Mouse (Mus musculus) urinary bladder, postnatal 10 days (tissue): ENCODE measurements around the gene Foxp4.
A peak's percentile ranks its signal among the peaks of the same experiment; 100 is the strongest.

Experiments
- DNase-seq: peaks from one replicate; pipeline ENCODE4 v3.0.0; 2022; ENCODE audit warnings: low spot score

The Foxp4 gene

DNA sequence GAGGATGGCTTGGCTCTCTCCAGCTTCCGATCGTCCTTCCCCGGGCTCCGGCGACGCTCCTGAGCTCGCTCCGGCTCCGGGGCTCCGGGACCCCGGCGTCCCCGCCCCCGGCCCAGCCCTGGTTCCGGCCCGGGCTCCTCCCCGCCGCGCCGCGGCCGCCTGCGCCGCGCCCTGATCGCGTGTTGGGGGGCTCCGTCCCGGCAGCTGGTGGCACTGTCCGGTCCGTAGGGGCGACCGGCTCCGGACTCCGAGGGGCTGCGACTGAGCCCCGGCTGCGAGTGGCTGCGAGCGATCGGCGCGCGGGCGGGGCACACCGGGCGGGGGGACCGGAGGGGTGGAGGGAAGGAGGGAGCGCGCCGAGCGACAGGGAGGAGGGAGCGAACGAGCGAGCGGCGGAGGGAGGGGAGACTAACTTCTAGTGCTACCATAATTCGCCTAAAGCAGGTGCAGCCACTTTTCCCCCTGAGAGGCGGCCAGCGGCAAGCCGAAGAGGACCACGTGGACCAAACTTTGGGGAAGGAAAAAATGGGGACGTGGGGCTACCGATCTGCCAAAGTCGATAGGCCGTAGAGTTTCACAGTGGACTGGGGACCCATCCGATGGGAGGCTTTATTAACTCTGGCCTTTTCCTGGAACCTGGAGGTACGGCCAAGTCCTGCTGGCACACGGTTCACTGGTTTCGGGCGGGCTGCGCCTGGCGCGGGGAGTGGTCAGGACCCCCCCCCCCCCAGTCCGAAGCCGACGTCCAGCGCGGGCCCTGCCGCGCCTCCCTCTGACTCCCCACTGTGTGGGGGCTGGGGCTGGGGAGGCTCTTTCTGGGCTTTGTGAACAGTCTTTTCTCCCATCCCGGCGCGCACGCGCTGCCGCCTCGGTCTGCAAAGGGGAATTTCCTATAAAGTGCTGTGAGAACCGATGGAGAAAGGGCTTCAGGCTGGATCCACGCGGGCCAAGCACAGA lies at the start of gene Foxp4:
TSS of gene Foxp4 (minus strand) at position 263 of the 957 bp plus-strand sequence.
- DNase-seq: peak; percentile 67

DNA sequence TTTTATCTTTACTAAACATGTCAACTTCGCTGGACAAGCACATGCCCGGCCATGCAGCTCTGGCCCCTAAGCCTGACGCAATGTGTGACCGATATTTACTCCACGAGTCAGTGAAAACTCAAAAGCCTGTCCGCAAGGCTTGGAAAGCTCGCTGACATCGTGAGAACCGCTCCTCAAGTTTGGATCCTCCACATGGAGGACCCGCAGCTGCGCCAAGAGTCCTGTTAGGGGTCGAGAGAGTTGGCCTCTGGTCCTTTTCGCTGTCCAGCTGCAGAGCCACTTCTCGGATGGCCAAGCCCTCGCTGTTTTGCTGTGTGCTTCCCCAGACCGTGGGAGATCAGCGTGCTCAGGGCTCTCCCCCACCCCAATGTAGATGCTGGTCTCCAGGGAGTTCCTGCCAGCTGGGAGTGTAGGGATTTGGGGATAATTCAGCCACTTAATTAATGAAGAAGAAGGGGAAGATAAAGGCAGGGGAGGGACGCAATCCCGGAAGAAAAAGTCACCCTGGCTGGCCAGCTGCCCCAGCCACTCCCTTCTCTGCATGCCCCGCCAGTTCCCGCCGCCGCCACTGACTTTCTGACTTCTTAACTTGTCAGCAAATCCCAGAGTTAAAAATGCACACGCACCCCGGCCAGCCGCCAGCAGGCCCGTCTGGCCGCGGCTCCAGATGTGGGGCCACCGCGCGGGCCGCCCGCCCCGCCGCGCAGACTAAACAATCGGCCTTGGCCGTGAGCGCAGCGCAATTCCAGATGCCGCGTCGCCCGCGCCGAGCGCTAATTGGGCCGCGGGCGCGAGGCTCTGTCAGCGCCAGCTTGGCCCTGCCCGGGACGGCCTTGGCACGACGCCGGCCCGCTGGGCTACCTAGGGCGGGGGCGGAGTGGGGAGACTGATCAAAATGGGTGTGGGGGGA lies 49.4 kb upstream of the Foxp4 start:
- peak; percentile 41 for DNase-seq

DNA sequence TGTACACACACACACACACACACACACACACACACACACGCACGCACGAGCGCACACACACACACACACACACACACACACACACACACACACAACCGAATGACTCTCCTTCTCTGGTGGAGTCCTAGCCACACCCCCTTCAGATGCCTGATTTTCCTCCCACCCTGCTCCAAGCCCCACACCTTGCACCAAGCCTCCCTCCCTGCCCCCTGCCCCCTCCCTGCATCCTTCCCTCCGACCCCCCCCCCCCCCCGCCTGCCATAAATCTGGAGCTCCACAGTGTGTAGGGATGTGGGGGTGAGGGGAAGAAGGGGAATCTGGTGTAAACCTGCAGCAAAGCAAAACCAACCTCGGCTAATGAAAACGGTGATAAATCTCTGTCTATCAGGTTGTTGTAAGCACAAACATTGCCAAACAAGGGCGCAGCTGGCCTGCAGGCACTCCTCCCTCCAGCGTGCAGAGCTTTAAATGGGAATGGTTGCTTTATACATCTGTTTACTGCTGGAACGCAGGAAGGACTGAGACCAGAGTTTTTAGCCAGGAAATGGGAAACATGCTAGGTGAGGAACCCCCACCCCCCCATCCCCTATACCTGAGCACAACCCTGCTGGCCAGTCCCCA lies 41.5 kb upstream of the Foxp4 start:
- DNase-seq: no peak

- DNase-seq: no peak
These were observed 33.8 kb upstream of the Foxp4 start for GRCm38 (mm10) chr17:47958046-47958790.

GRCm38 (mm10) chr17:47956486-47956885 lies 32.0 kb upstream of the Foxp4 start:
- DNase-seq: no peak

- no peak for DNase-seq
These were observed 30.8 kb upstream of the Foxp4 start for GRCm38 (mm10) chr17:47955054-47955741.

DNA sequence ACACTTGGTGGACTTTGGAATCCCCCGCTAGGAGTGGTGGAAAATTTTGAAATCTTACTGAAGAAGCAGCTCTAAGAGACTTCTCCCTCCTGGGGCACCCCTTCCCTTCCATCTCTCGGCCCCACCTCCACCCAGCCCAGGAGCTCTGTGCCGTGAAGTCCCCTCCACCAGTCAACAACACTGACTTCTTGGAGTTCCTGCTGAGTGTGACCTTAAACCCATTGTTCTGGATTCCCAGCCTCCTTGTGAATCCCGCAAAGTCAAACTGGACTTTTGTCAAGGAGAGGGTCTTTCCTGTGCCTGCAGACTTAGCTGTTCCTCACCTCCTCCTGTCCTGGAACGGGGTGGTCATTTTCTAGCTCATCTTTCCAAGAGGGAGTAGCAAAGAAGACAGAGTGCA lies 28.8 kb upstream of the Foxp4 start:
- DNase-seq: no peak

DNA sequence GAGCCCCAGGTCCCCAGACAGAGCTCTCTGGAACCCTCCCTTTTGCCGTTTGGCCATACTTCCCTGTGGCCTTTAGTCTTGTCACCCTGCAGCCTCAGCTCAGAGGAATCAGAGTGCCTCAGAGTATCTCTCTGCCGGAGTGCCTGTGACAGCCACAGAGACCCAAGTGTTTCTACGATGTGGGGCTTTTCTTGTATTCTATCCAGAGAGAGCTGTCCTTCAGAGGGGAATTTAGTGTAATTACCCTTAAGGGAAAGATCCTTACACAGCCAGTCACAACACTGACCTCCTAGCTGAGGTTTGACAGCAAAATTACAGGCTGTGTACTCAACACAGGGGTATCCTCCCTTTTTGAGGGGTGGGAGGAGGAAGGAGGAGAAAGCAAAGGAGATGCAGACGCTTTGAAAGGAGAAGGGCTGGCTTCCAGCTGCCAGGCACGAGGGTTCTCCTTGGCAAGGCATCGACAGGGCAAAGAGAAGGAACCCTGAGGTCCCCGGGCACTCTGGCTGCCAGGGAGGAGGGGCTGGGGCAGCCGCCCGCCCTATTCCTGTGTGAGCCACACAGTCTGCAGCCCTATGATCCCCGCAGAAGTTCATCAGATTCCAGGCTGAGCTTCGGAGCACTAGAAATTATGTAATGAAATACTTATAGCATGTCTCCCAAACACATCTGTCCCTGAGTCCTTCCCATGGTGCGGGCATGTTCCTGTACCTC lies 28.1 kb upstream of the Foxp4 start:
- no peak for DNase-seq

DNA sequence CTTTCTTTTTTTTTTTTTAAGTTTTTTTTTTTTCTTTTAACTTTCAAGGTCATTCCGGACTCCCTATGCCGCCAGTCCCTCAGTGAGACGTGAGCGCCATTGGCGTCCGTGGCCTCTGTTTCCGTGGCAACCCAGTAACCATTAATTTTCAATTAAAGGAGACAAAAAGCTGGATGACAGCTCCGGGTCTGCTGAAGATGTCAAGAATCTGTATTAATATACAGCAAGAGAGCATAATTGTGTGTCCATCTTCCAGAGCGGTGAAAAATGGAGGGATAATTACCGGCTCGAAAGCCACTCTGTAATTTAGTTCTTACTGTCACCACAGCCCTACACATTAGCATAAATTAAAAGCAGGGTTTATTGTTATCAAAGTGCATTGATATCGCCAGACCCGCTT lies 27.0 kb upstream of the Foxp4 start:
- no peak for DNase-seq

DNA sequence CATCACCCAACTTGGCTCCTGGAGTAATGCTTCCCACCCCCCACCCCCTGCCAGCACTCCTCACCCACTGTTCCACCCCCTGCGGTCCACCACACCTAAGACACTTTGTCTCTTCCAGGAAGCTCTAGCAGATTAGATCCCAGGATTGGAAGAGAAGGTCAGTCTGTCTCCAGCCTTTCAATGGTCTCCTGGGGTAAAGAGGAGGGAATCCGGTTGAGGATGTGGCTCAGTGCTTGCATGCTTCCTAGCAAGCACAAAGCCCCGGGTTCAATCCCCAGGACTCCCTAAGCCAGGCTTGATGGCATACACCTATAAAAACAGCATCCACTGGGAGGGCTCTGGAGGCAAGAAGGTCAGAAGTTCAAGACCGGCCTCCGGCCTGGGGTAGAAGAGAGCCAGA lies 26.4 kb upstream of the Foxp4 start:
- no peak for DNase-seq

- no peak for DNase-seq
These were observed 25.0 kb upstream of the Foxp4 start for GRCm38 (mm10) chr17:47949441-47949840.

- DNase-seq: no peak
These were observed 24.3 kb upstream of the Foxp4 start for GRCm38 (mm10) chr17:47948753-47949152.

- no peak for DNase-seq
These were observed 22.5 kb upstream of the Foxp4 start for GRCm38 (mm10) chr17:47946921-47947420.

DNA sequence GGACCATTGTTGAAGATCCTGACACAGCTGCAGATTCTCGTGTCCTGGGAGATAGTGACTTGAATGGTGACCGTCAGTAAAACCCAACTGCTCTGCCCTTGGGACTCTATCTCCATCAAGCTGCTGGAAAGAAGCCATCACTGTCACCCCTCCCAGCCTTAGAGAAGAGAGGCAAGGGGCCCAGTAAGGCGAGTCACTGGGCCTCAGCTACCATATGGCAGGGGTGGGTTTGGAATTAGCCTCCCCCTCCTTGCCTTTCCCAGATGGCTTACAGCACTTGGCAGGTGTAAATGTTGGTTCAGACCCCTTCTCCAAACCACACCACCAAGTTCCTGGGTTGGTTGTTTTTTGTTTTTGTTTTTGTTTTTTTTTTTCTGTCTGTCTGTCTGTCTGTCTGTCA lies 21.7 kb upstream of the Foxp4 start:
- DNase-seq: no peak

GRCm38 (mm10) chr17:47943103-47943870 lies 18.8 kb upstream of the Foxp4 start:
- DNase-seq: no peak

- no peak for DNase-seq
These were observed 17.6 kb upstream of the Foxp4 start for GRCm38 (mm10) chr17:47942008-47942407.

- DNase-seq: no peak
These were observed 14.4 kb upstream of the Foxp4 start for GRCm38 (mm10) chr17:47938839-47939238.

DNA sequence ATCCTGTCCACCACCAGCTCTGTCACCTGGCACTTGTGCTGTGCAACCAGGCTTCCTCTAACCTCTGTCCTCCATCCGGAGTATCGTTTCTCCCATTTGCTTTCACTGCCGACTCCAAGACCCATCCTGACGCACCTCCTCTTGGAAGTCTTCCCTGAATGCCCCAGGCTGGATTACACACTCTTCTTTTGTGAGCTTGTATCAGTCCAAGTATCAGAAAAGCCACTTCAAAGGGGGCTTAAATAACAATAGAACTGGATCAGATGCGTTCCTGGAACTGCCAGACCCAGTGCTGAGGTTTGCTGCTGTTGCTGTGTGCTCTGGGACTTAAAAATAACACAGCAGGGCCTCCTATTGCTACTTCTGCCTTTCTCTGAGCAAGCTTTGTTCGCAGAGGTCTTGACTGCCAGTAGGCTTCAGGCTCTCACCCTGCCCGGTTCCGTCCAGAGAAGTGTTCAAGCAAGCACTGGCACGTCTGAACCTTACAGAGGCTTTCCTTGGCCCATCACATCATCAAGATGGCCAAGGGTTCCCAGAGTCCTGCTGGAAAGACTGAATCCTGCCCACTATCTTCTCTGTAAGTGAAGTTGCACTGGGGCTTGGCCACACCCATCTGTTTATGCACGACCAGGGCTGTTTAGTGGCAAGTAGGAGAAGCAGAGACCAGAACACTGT lies 13.6 kb upstream of the Foxp4 start:
- DNase-seq: no peak

GRCm38 (mm10) chr17:47936591-47936990 lies 12.1 kb upstream of the Foxp4 start:
- DNase-seq: no peak
